Mouse (Mus musculus) thymus, adult 2 months (tissue): ENCODE results near the gene Myl12a.

ENCODE experiments used
- CTCF ChIP-seq: fragments of 200-500 bp; IDR thresholded peaks from 2 replicates; pipeline ENCODE4 v1.5.1; 2012; ENCODE audit warnings: mild to moderate bottlenecking, control low read depth, low read length, moderate library complexity, borderline replicate concordance; ENCODE audit not compliant: control insufficient read depth, poor library complexity, insufficient read depth; ENCODE audit errors: extremely low read depth
- POLR2A ChIP-seq: fragments of 200-500 bp; IDR thresholded peaks from 2 replicates; pipeline ENCODE4 v1.6.1; 2012; ENCODE audit warnings: mild to moderate bottlenecking, low read length, control low read depth, moderate library complexity; ENCODE audit not compliant: control insufficient read depth, poor library complexity, insufficient read depth; ENCODE audit errors: extremely low read depth

DNA sequence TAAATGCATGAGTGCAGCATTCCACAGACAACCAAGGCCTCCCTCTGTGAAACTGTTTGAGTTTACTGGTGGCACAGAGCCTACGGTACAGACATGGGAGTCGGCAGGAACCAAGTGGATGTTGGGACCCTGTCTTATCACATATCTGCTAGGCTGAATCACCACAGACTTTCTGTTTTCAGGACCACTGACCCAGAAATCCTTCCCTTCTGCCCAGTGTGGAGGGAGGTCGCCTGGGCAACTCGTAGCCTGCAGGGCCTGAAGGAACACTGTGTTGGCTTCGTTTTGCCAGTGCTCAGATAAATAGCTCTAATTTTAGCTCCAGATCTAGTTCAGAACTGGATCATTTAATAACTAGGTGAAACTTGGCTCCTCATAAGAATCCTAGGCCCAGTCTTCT, 12.2 kb upstream of the Myl12a start:
- TF ChIP-seq CTCF: no peak
- no peak for TF ChIP-seq POLR2A
